21 mouse cellular contexts compared by ENCODE assay signal in genomic region chr13:38793456-38793855, GRCm38 (mm10).
A peak's percentile ranks its signal among the peaks of the same experiment; 100 is the strongest.
DNase-seq lines count a peak whose midpoint lies in the region; ATAC-seq lines count a peak whose summit lies in the region.
"Had no signal": no experiment of that assay in that cellular context is flagged by ENCODE, and none has a peak within 500 bp of the region (broad histone marks: within the 10 kb centered on the region; RNA-seq: fewer than 3 reads in every experiment).

No protein-coding gene starts in this region.

- no peaks in the 10 kb centered on the region for H3K9me3 ChIP-seq in lung, embryonic 16.5 days (ENCODE audit: control insufficient read depth, low read length)
- no peaks in the 10 kb centered on the region for H3K9me3 ChIP-seq in embryonic facial prominence, embryonic 13.5 days
- no peaks in the 10 kb centered on the region for H3K9me3 ChIP-seq in stomach, embryonic 15.5 days
- no peaks in the 10 kb centered on the region for H3K9me3 ChIP-seq in hindbrain, embryonic 12.5 days (replicated peaks)
- H3K9me3 ChIP-seq: forebrain, embryonic 12.5 days; G1E; heart, embryonic 13.5 days; midbrain, embryonic 15.5 days; neural tube, embryonic 15.5 days had no signal

- WGBS in lung, embryonic 16.5 days = 30% methylated on average over 7 of the region's 7 CpGs
- whole genome bisulfite sequencing in embryonic facial prominence, embryonic 13.5 days = 28% methylated on average over 7 of the region's 7 CpGs
- WGBS in stomach, embryonic 15.5 days = 31% methylated on average over 7 of the region's 7 CpGs
- WGBS in hindbrain, embryonic 12.5 days = 40% methylated on average over 7 of the region's 7 CpGs

- no peaks in the 10 kb centered on the region for H3K4me1 ChIP-seq in lung, embryonic 16.5 days (replicated peaks; ENCODE audit: control insufficient read depth, insufficient read depth, low read length)
- H3K4me1 ChIP-seq in embryonic facial prominence, embryonic 13.5 days = no peaks in the 10 kb centered on the region
- no peaks in the 10 kb centered on the region for H3K4me1 ChIP-seq in stomach, embryonic 15.5 days
- no peaks in the 10 kb centered on the region for H3K4me1 ChIP-seq in hindbrain, embryonic 12.5 days
- H3K4me1 ChIP-seq: forebrain, embryonic 12.5 days; heart, embryonic 13.5 days; midbrain, embryonic 15.5 days had no signal

- no peaks in the 10 kb centered on the region for H3K27me3 ChIP-seq in lung, embryonic 16.5 days (ENCODE audit: control insufficient read depth, insufficient read depth, low read depth, low read length)
- no peaks in the 10 kb centered on the region for H3K27me3 ChIP-seq in embryonic facial prominence, embryonic 13.5 days
- H3K27me3 ChIP-seq in stomach, embryonic 15.5 days (replicated peaks) = no peaks in the 10 kb centered on the region
- no peaks in the 10 kb centered on the region for H3K27me3 ChIP-seq in hindbrain, embryonic 12.5 days
- H3K27me3 ChIP-seq: forebrain, embryonic 12.5 days; heart, embryonic 13.5 days; midbrain, embryonic 15.5 days; neural tube, embryonic 15.5 days had no signal

- H3K9ac ChIP-seq in lung, embryonic 16.5 days (ENCODE audit: low read length) = no peak overlapping the region
- no peak overlapping the region for H3K9ac ChIP-seq in embryonic facial prominence, embryonic 13.5 days
- no peak overlapping the region for H3K9ac ChIP-seq in stomach, embryonic 15.5 days
- H3K9ac ChIP-seq in hindbrain, embryonic 12.5 days = no peak overlapping the region
- H3K9ac ChIP-seq: forebrain, embryonic 12.5 days; heart, embryonic 13.5 days; hindbrain, embryonic 14.5 days; midbrain, embryonic 15.5 days; neural tube, embryonic 15.5 days had no signal

- H3K4me2 ChIP-seq in lung, embryonic 16.5 days (ENCODE audit: low read depth, low read length) = peak overlapping the region; percentile 3; the same call in 1 of the 2 replicates
- H3K4me2 ChIP-seq in embryonic facial prominence, embryonic 13.5 days = peak overlapping the region; percentile 39
- H3K4me2 ChIP-seq in stomach, embryonic 15.5 days = no peak overlapping the region
- H3K4me2 ChIP-seq in hindbrain, embryonic 12.5 days (replicated peaks) = no peak overlapping the region
- H3K4me2 ChIP-seq: forebrain, embryonic 12.5 days; heart, embryonic 13.5 days; hindbrain, embryonic 14.5 days; liver, embryonic 11.5 days; midbrain, embryonic 15.5 days; neural tube, embryonic 15.5 days had no signal

- no peak for ATAC-seq in lung, embryonic 16.5 days (ENCODE audit: low read depth)
- no peak for ATAC-seq in embryonic facial prominence, embryonic 13.5 days (ENCODE audit: insufficient number of reproducible peaks, insufficient read depth, low FRiP score, low TSS enrichment, low read depth)
- ATAC-seq in stomach, embryonic 15.5 days (ENCODE audit: insufficient read depth, low FRiP score, low read depth) = peak; percentile 68; the same call in 1 of the 2 replicates
- no peak for ATAC-seq in hindbrain, embryonic 12.5 days (ENCODE audit: low FRiP score)
- ATAC-seq: intestine, postnatal 0 days; midbrain, embryonic 15.5 days had no signal

- DNase-seq in lung, postnatal 25 days (ENCODE audit: low spot score) = no peak
- DNase-seq in NIH3T3 (ENCODE audit: low read depth) = peak; percentile 60
- DNase-seq in thymus, postnatal 0 days (ENCODE audit: low spot score) = no peak
- no peak for DNase-seq in gastrocnemius, postnatal 10 days
- DNase-seq: cerebellum, adult 2 months; heart, adult 18-20 months; lung, adult 18-20 months; spleen, adult 18-20 months; thymus, postnatal 25 days had no signal

- H3K4me3 ChIP-seq in lung, embryonic 16.5 days (ENCODE audit: low read length) = no peak overlapping the region
- no peak overlapping the region for H3K4me3 ChIP-seq in embryonic facial prominence, embryonic 13.5 days
- H3K4me3 ChIP-seq in stomach, embryonic 15.5 days (replicated peaks) = no peak overlapping the region
- no peak overlapping the region for H3K4me3 ChIP-seq in hindbrain, embryonic 12.5 days
- H3K4me3 ChIP-seq: forebrain, embryonic 12.5 days; heart, embryonic 13.5 days; midbrain, embryonic 15.5 days; neural tube, embryonic 15.5 days had no signal

- H3K27ac ChIP-seq in lung, embryonic 16.5 days (ENCODE audit: low read length) = no peak overlapping the region
- no peak overlapping the region for H3K27ac ChIP-seq in embryonic facial prominence, embryonic 13.5 days
- H3K27ac ChIP-seq in stomach, embryonic 15.5 days = no peak overlapping the region
- H3K27ac ChIP-seq in hindbrain, embryonic 12.5 days = no peak overlapping the region
- H3K27ac ChIP-seq: forebrain, embryonic 12.5 days; heart, embryonic 13.5 days; hindbrain, embryonic 14.5 days; midbrain, embryonic 15.5 days; neural tube, embryonic 15.5 days had no signal

- H3K36me3 ChIP-seq in lung, embryonic 16.5 days (ENCODE audit: control insufficient read depth, insufficient read depth, low read length) = no peaks in the 10 kb centered on the region
- no peaks in the 10 kb centered on the region for H3K36me3 ChIP-seq in embryonic facial prominence, embryonic 13.5 days
- no peaks in the 10 kb centered on the region for H3K36me3 ChIP-seq in stomach, embryonic 15.5 days
- H3K36me3 ChIP-seq in hindbrain, embryonic 12.5 days = no peaks in the 10 kb centered on the region
- H3K36me3 ChIP-seq: forebrain, embryonic 12.5 days; G1E; heart, embryonic 13.5 days; midbrain, embryonic 15.5 days; neural tube, embryonic 15.5 days had no signal

Comparison
In these comparisons a context has a peak if more than half of its experiments do, and no peak if none do; other contexts are left out.
1. H3K4me2 ChIP-seq: peak in lung, embryonic 16.5 days (single experiment) and embryonic facial prominence, embryonic 13.5 days (single experiment); none in stomach, embryonic 15.5 days (single experiment) and hindbrain, embryonic 12.5 days (single experiment).